Mouse (Mus musculus): ENCODE measurements around the gene Ranbp1.

DNA sequence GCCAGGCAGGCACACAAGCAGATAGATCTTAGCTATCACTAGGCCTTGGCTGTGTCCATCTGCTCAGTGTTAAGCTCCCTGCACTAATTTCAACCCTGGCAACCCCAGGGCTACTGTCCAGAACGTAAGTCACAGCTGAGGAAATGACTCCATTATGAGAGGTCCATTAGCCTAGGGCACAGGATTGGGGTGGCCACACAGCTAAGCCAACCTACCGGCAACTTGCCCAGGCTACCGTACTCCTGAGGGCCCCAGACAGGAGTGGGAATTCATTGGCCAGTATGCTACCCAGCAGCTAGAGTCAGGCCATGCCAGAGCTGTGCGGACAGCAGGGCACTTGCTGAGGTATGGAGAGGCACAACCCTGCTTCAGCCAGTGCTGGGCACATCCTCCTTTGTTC lies 19.7 kb downstream of the Ranbp1 start:
- no peak for TF ChIP-seq CTCF (IDR thresholded peaks at IDR 0.05; ENCODE audit: low read depth)
- no peak for TF ChIP-seq EP300 (optimal IDR thresholded peaks at IDR 0.05)

All from stomach, postnatal 0 days (tissue).